Mouse (Mus musculus) heart, embryonic 11.5 days (tissue): ENCODE results near the gene Spata21. TPM values are rescaled to one million over a fixed set of nuclear protein-coding genes. Genes with fewer than 3 reads are reported as not detected.

Experiments used
- ATAC-seq: fragments of 200-750 bp; cut with Nextera tagmentation; replicated peaks from 2 replicates; pipeline ENCODE4 v1.8.0; 2017; ENCODE audit warnings: moderate library complexity; ENCODE audit not compliant: insufficient number of reproducible peaks, low FRiP score, low TSS enrichment
- H3K27ac ChIP-seq: fragments of 300-500 bp; sonication (generic); 2 replicates; pipeline ENCODE4 v1.5.1; 2014; ENCODE audit warnings: mild to moderate bottlenecking, low read depth, low read length
- H3K27me3 ChIP-seq: fragments of 300-500 bp; sonication (generic); 2 replicates; pipeline ENCODE4 v1.6.1; 2014; ENCODE audit warnings: mild to moderate bottlenecking, low read length, mixed read lengths; ENCODE audit not compliant: control insufficient read depth, insufficient read depth
- H3K36me3 ChIP-seq: fragments of 300-500 bp; sonication (generic); 2 replicates; pipeline ENCODE4 v1.6.1; 2014; ENCODE audit warnings: mild to moderate bottlenecking, low read length, moderate library complexity, mixed read lengths; ENCODE audit not compliant: control insufficient read depth, insufficient read depth
- H3K4me1 ChIP-seq: fragments of 300-500 bp; sonication (generic); 2 replicates; pipeline ENCODE4 v1.6.1; 2014; ENCODE audit warnings: low read length; ENCODE audit not compliant: control insufficient read depth, insufficient read depth
- H3K4me2 ChIP-seq: fragments of 300-500 bp; sonication (generic); 2 replicates; pipeline ENCODE4 v1.6.1; 2014; ENCODE audit warnings: mild to moderate bottlenecking, moderate library complexity
- H3K4me3 ChIP-seq: fragments of 300-500 bp; sonication (generic); 2 replicates; pipeline ENCODE4 v1.5.1; 2014; ENCODE audit warnings: low read depth, low read length
- H3K9ac ChIP-seq: fragments of 300-500 bp; sonication (generic); 2 replicates; pipeline ENCODE4 v1.6.1; 2014; ENCODE audit warnings: mild to moderate bottlenecking, low read depth, low read length, moderate library complexity
- H3K9me3 ChIP-seq: fragments of 300-500 bp; sonication (generic); replicated peaks from 2 replicates; pipeline ENCODE4 v1.6.1; 2016; ENCODE audit warnings: low read length; ENCODE audit not compliant: control insufficient read depth
- WGBS: fragments of 180-500 bp; shearing (Covaris S2); extraction: QIAGEN DNeasy Blood & Tissue Kit; methylation state at CpG from one replicate; pipeline ENCODE4 v1.1.7; 2014; ENCODE audit not compliant: insufficient replicate concordance; 5-methylcytosine and 5-hydroxymethylcytosine counted together
- polyA plus RNA-seq: library from polyadenylated mRNA; unstranded; fragments of >200 nt; fragmentation: Nextera tagmentation; extraction: Ambion mirVana; gene quantifications from 2 replicates; pipeline ENCODE4 v1.2.1, GENCODE M21; 2014

Gene Spata21
- polyA plus RNA-seq, 1 experiment from 2014 or later: 0.64 TPM

- peaks cover 2% of the 10 kb centered on the region; the same call in 1 of the 2 replicates for H3K36me3 ChIP-seq
- no peak overlapping the region for H3K4me3 ChIP-seq
- no peak overlapping the region for H3K27ac ChIP-seq
- no peak overlapping the region for H3K9ac ChIP-seq
- H3K4me2 ChIP-seq: no peak overlapping the region
- no peak for ATAC-seq
- H3K9me3 ChIP-seq: no peaks in the 10 kb centered on the region
- 31% methylated on average over 1 of the region's 1 CpGs for WGBS
- no peaks in the 10 kb centered on the region for H3K27me3 ChIP-seq
- peaks cover 27% of the 10 kb centered on the region for H3K4me1 ChIP-seq
These were observed 34.9 kb downstream of the Spata21 start for GRCm38 (mm10) chr4:141123065-141123464.

GRCm38 (mm10) chr4:141129190-141129710 lies 41.1 kb downstream of the Spata21 start:
- no peaks in the 10 kb centered on the region for H3K36me3 ChIP-seq
- no peak overlapping the region for H3K27ac ChIP-seq
- no peaks in the 10 kb centered on the region for H3K9me3 ChIP-seq
- no peak for ATAC-seq
- no peak overlapping the region for H3K4me2 ChIP-seq
- no peak overlapping the region for H3K4me3 ChIP-seq
- H3K27me3 ChIP-seq: no peaks in the 10 kb centered on the region
- WGBS: 68% methylated on average over 6 of the region's 6 CpGs
- H3K9ac ChIP-seq: no peak overlapping the region
- peaks cover 39% of the 10 kb centered on the region for H3K4me1 ChIP-seq

DNA sequence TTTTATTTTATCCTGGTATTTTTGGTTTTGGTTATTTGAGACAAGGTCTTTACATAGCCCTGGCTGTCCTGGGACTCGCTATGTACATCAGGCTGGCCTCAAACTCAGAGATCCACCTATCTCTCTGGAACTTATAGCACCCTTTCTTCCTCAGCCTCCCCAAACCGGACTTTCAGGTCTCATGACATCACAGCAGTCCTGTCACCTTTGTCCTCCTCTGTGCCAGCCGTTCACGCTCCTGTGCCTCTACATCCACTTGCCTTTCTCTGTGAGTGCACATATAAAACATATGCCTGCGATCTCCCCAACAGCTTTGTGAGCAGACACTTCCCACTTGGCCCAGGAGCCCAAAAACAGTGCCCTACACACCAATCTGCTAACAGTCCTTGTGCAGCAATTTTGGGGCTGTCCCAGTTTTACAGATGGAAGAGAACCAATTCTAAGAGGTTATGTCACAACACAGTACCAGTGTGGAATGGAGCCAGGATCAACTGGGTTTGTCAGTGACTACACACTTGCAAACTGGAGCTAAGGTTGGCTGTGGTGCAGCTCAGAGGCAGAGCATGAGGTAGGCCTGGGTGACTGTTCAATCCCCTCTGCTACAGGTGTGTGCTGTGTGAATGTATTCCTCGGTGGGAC lies 42.7 kb downstream of the Spata21 start:
- Histone ChIP-seq H3K36me3 (no peaks in the 10 kb centered on the region), H3K4me2 (no peak overlapping the region), H3K9me3 (no peaks in the 10 kb centered on the region), H3K9ac (no peak overlapping the region), H3K4me1 (peaks cover 50% of the 10 kb centered on the region), H3K27me3 (no peaks in the 10 kb centered on the region), H3K4me3 (no peak overlapping the region), H3K27ac (peak overlapping the region; percentile 62)
- 85% methylated on average over 6 of the region's 6 CpGs for WGBS
- ATAC-seq: no peak

DNA sequence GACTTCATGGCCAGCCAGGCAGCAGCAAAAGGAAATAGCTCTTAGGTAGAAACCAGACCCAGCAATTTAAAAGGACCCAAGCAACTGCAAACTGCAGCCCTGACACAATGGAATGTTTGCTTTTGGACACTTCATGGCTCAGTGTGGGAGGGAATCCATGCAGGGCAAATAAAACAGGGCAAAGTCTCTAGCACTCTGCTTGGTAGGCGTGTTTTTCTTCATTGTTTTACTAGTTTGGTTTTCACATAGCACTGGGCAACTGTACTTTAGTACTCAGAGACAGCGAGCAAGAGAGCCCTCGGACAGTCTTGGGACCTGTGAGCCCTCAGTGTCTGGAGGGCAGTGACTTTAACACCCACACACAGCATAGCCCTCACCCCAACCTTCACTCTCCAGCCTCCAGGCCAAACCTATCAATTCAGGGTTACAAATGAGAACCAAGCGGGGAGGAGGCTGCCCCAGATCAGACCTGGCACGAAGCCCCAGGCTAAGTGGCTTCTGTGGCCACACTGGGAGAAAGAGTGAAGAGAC lies 43.5 kb downstream of the Spata21 start:
- Histone ChIP-seq H3K9ac (no peak overlapping the region), H3K4me2 (no peak overlapping the region), H3K27me3 (no peaks in the 10 kb centered on the region), H3K27ac (peak overlapping the region; percentile 62), H3K36me3 (no peaks in the 10 kb centered on the region), H3K4me1 (peaks cover 55% of the 10 kb centered on the region), H3K9me3 (no peaks in the 10 kb centered on the region), H3K4me3 (no peak overlapping the region)
- 59% methylated on average over 5 of the region's 5 CpGs for WGBS
- ATAC-seq: no peak

- no peak overlapping the region for H3K9ac ChIP-seq
- WGBS: 50% methylated on average over 8 of the region's 8 CpGs
- H3K36me3 ChIP-seq: no peaks in the 10 kb centered on the region
- no peaks in the 10 kb centered on the region for H3K27me3 ChIP-seq
- no peak for ATAC-seq
- no peak overlapping the region for H3K4me2 ChIP-seq
- no peaks in the 10 kb centered on the region for H3K9me3 ChIP-seq
- H3K4me1 ChIP-seq: peaks cover 60% of the 10 kb centered on the region
- H3K27ac ChIP-seq: peak overlapping the region; percentile 62; the same call in 1 of the 2 replicates
- H3K4me3 ChIP-seq: no peak overlapping the region
These were observed 44.1 kb downstream of the Spata21 start for GRCm38 (mm10) chr4:141132191-141132590.

- Histone ChIP-seq H3K9me3 (no peaks in the 10 kb centered on the region), H3K27me3 (no peaks in the 10 kb centered on the region), H3K4me2 (no peak overlapping the region), H3K36me3 (no peaks in the 10 kb centered on the region), H3K9ac (no peak overlapping the region), H3K4me3 (no peak overlapping the region), H3K27ac (no peak overlapping the region), H3K4me1 (peaks cover 64% of the 10 kb centered on the region)
- no peak for ATAC-seq
- 60% methylated on average over 8 of the region's 8 CpGs for WGBS
These were observed 45.1 kb downstream of the Spata21 start for GRCm38 (mm10) chr4:141133227-141133626.

DNA sequence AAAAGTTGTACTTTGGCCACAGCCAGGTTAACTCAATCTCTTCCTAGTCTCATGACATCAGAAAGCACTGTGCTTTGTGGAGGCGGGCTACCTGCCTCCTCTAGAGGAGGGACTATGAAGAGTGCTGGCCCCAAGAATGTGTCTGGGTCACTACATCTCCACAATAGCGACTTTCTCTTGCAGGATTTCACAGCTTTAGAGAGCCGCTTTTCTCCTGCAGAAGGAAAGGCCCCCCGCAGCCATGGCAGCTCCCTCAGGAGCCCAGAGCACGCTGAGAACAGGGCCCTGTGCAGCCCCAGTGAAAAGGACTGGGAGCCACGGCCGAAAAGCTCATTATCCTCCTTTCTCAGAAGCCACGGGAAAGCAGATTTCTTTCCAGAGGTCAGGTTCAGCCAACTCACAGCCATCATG lies 45.9 kb downstream of the Spata21 start:
- Histone ChIP-seq H3K9me3 (no peaks in the 10 kb centered on the region), H3K4me1 (peaks cover 64% of the 10 kb centered on the region), H3K27ac (no peak overlapping the region; the same call in 1 of the 2 replicates), H3K27me3 (no peaks in the 10 kb centered on the region), H3K9ac (no peak overlapping the region), H3K4me3 (no peak overlapping the region), H3K36me3 (no peaks in the 10 kb centered on the region), H3K4me2 (peak overlapping the region; percentile 19; the same call in 1 of the 2 replicates)
- no peak for ATAC-seq
- 56% methylated on average over 8 of the region's 8 CpGs for WGBS

DNA sequence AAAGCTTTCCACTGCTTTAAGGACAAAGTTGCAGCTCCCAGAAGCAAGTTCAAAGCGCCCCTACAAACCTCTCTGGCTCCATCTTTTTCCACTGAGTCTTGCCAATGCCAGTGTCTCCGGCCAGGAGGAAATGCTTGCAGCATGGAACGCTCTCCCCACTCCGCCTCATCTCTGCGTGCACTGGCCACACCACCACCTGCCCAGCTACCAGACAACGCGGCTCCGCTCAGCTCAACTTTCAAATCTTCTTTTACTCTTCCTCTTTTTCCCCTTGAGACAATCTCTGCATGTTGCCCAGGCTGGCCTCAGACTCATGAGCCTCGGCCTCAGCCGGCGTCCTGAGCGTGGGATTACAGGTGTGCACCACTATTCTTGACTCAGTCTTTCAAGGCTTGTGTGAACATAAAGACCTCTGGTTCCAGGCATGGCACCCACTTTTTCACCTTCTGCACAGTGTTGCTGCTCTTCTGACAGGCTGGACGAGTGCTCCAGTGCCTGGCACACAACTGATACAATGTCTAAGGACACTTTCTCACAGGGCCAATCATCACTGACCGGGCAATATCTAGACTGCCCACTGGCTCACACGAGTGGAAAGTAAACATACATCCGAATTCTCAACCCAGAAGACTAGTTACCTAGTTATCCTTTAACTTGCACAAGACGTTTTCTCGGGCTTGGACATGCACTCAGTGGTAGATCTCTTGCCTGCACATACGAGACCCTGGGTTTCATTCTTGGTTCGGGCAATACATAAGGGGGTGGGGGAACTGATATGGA lies 46.8 kb downstream of the Spata21 start:
- 74% methylated on average over 20 of the region's 20 CpGs for WGBS
- no peak for ATAC-seq
- no peak overlapping the region for H3K4me3 ChIP-seq
- H3K4me2 ChIP-seq: no peak overlapping the region
- H3K27ac ChIP-seq: peak overlapping the region; percentile 35; the same call in 1 of the 2 replicates
- no peak overlapping the region for H3K9ac ChIP-seq
- H3K9me3 ChIP-seq: no peaks in the 10 kb centered on the region
- H3K27me3 ChIP-seq: no peaks in the 10 kb centered on the region
- peaks cover 61% of the 10 kb centered on the region for H3K4me1 ChIP-seq
- H3K36me3 ChIP-seq: no peaks in the 10 kb centered on the region
